Mouse (Mus musculus): ENCODE data around the gene Pold4.
"Not testable (repeated sequence)": the region's sequence is repeated elsewhere in the genome, so short reads cannot be mapped to it uniquely, and the experiment has no call there.

Pold4 gene

GRCm38 (mm10) chr19:4229451-4230076, 2.1 kb upstream of the Pold4 start:
- DNase-seq (ENCODE audit: low read depth) = no peak

GRCm38 (mm10) chr19:4230415-4230814, 1.3 kb upstream of the Pold4 start:
- no peak for DNase-seq (ENCODE audit: low read depth)

- DNase-seq (ENCODE audit: low read depth) = no peak
Measured at GRCm38 (mm10) chr19:4232186-4232572, 480 bp downstream of the Pold4 start.

GRCm38 (mm10) chr19:4232651-4233050, 952 bp downstream of the Pold4 start:
- DNase-seq (ENCODE audit: low read depth) = no peak

- no peak for DNase-seq (ENCODE audit: low read depth)
Measured at GRCm38 (mm10) chr19:4234548-4234947, 2.8 kb downstream of the Pold4 start.

GRCm38 (mm10) chr19:4240247-4240668, 8.6 kb downstream of the Pold4 start:
- no peak for DNase-seq (ENCODE audit: low read depth)

GRCm38 (mm10) chr19:4242416-4242815, 10.7 kb downstream of the Pold4 start:
- DNase-seq (ENCODE audit: low read depth) = no peak

GRCm38 (mm10) chr19:4244775-4245174, 13.1 kb downstream of the Pold4 start:
- DNase-seq (ENCODE audit: low read depth) = no peak

- DNase-seq (ENCODE audit: low read depth) = no peak
Measured at GRCm38 (mm10) chr19:4247010-4247409, 15.3 kb downstream of the Pold4 start.

GRCm38 (mm10) chr19:4248683-4249082, 17.0 kb downstream of the Pold4 start:
- DNase-seq (ENCODE audit: low read depth) = not testable (repeated sequence)

GRCm38 (mm10) chr19:4254230-4254629, 22.5 kb downstream of the Pold4 start:
- no peak for DNase-seq (ENCODE audit: low read depth)

GRCm38 (mm10) chr19:4255583-4256162, 24.0 kb downstream of the Pold4 start:
- no peak for DNase-seq (ENCODE audit: low read depth)

GRCm38 (mm10) chr19:4257216-4257896, 25.7 kb downstream of the Pold4 start:
- peak; percentile 95 for DNase-seq (ENCODE audit: low read depth)

GRCm38 (mm10) chr19:4257897-4258252, 26.2 kb downstream of the Pold4 start:
- DNase-seq (ENCODE audit: low read depth) = no peak

GRCm38 (mm10) chr19:4261038-4261698, 29.5 kb downstream of the Pold4 start:
- DNase-seq (ENCODE audit: low read depth) = no peak

- no peak for DNase-seq (ENCODE audit: low read depth)
Measured at GRCm38 (mm10) chr19:4262756-4263155, 31.1 kb downstream of the Pold4 start.

GRCm38 (mm10) chr19:4263702-4264101, 32.0 kb downstream of the Pold4 start:
- no peak for DNase-seq (ENCODE audit: low read depth)

- no peak for DNase-seq (ENCODE audit: low read depth)
Measured at GRCm38 (mm10) chr19:4264171-4264780, 32.6 kb downstream of the Pold4 start.

GRCm38 (mm10) chr19:4265956-4266355, 34.3 kb downstream of the Pold4 start:
- no peak for DNase-seq (ENCODE audit: low read depth)

GRCm38 (mm10) chr19:4268566-4269361, 37.1 kb downstream of the Pold4 start, which contains the start of gene Ssh3:
Gene Ssh3, minus strand, starts transcription at chr19:4269180.
- peak; percentile 48 for DNase-seq (ENCODE audit: low read depth)

- DNase-seq (ENCODE audit: low read depth) = no peak
Measured at GRCm38 (mm10) chr19:4270187-4270586, 38.5 kb downstream of the Pold4 start.

- DNase-seq (ENCODE audit: low read depth) = no peak
Measured at GRCm38 (mm10) chr19:4270972-4271371, 39.3 kb downstream of the Pold4 start.
